Mouse (Mus musculus): Measurements from ENCODE around the gene 2510002D24Rik.

- TF ChIP-seq CHD2 (IDR thresholded peaks at IDR 0.05; ENCODE audit: low read depth, low read length): no peak
- TF ChIP-seq ZNF384 (IDR thresholded peaks at IDR 0.05; ENCODE audit: low read depth, low read length): no peak
Measured at GRCm38 (mm10) chr16:18846301-18846820, 10.0 kb downstream of the 2510002D24Rik start.
